ENCODE assay signal across 28 mouse cellular contexts in the genomic region with DNA sequence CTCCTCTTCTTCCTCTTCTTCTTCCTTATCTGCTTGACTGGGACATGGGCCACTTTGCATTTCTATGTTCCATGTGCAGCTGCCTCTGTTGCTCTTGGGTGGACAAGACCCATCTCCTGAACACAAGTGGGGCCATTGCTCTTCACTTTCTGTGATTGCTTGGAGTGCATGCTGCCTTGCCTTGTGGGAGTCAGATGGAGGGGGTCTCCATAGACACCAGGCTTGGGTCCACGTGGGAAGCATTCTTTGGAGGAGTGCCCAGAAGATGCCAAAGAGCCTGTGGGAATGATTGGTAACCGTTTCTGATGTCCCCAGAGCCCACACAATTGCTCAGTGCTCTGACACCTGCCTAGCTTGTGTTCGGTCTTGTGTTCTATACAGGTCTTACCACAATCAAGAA.
A peak's percentile ranks its signal among the peaks of the same experiment; 100 is the strongest.
DNase-seq lines count a peak whose midpoint lies in the region; ATAC-seq and TF ChIP-seq lines count a peak whose summit lies in the region.
"Had no signal": no experiment of that assay in that cellular context is flagged by ENCODE, and none has a peak within 500 bp of the region (broad histone marks: within the 10 kb centered on the region; RNA-seq: fewer than 3 reads in every experiment).

No protein-coding gene starts in this region.

- TF ChIP-seq CTCF in layer of hippocampus, adult 2 months (conservative IDR thresholded peaks at IDR 0.05) = no peak

- no peaks in the 10 kb centered on the region for H3K36me3 ChIP-seq in heart, embryonic 11.5 days (ENCODE audit: control insufficient read depth, insufficient read depth, low read length)
- H3K36me3 ChIP-seq: embryonic facial prominence, embryonic 12.5 days; heart, embryonic 12.5 days; intestine, embryonic 15.5 days; limb, embryonic 10.5 days; liver, embryonic 15.5 days; midbrain, embryonic 10.5 days; neural tube, embryonic 15.5 days had no signal

- H3K4me1 ChIP-seq in heart, embryonic 11.5 days (ENCODE audit: control insufficient read depth, insufficient read depth, low read length) = no peaks in the 10 kb centered on the region
- H3K4me1 ChIP-seq: intestine, embryonic 15.5 days; liver, embryonic 15.5 days had no signal

- H3K9me3 ChIP-seq in heart, embryonic 11.5 days (replicated peaks; ENCODE audit: control insufficient read depth, low read length) = peaks cover 3% of the 10 kb centered on the region; the same call in 1 of the 2 replicates
- H3K9me3 ChIP-seq: embryonic facial prominence, embryonic 12.5 days; intestine, embryonic 15.5 days; limb, embryonic 10.5 days; liver, embryonic 15.5 days; midbrain, embryonic 10.5 days; neural tube, embryonic 15.5 days had no signal

- no peak overlapping the region for H3K4me3 ChIP-seq in heart, embryonic 11.5 days (ENCODE audit: low read depth, low read length)
- no peak overlapping the region for H3K4me3 ChIP-seq in layer of hippocampus, adult 2 months
- H3K4me3 ChIP-seq: embryonic facial prominence, embryonic 12.5 days; heart, embryonic 12.5 days; intestine, embryonic 15.5 days; limb, embryonic 10.5 days; liver, embryonic 15.5 days; midbrain, embryonic 10.5 days; myocyte; neural tube, embryonic 15.5 days had no signal

- WGBS in heart, embryonic 11.5 days (ENCODE audit: insufficient replicate concordance) = 66% methylated on average over 3 of the region's 3 CpGs

- no peak overlapping the region for H3K9ac ChIP-seq in heart, embryonic 11.5 days (ENCODE audit: low read depth, low read length)
- H3K9ac ChIP-seq: embryonic facial prominence, embryonic 12.5 days; heart, embryonic 12.5 days; intestine, embryonic 15.5 days; liver, embryonic 15.5 days; neural tube, embryonic 15.5 days had no signal

- H3K4me2 ChIP-seq in heart, embryonic 11.5 days = no peak overlapping the region
- H3K4me2 ChIP-seq: embryonic facial prominence, embryonic 12.5 days; heart, embryonic 12.5 days; intestine, embryonic 15.5 days; liver, embryonic 15.5 days; neural tube, embryonic 15.5 days had no signal

- DNase-seq in heart, adult 11 months = peak; percentile 80
- DNase-seq in layer of hippocampus, adult 2 months (ENCODE audit: low spot score in 2 of 2) = peak; percentile 25 to 29
- DNase-seq in layer of hippocampus, postnatal 36 days = no peak
- DNase-seq in right cerebral cortex, postnatal 10 days (ENCODE audit: low spot score in 2 of 2) = peak; percentile 51 to 71
- DNase-seq in right cerebral cortex, adult 18-20 months = no peak
- no peak for DNase-seq in gastrocnemius, postnatal 4 days (ENCODE audit: low spot score in 2 of 2)
- DNase-seq: adrenal gland, postnatal 36 days; cerebellum, adult 11-12 months; cerebellum, postnatal 14 days; gastrocnemius, postnatal 36 days; heart, postnatal 10 days; kidney, adult 8-10 months; kidney, postnatal 10 days; liver; lung, postnatal 10 days; right cerebral cortex, postnatal 25 days; spleen, adult 18-20 months had no signal

- H3K27me3 ChIP-seq in heart, embryonic 11.5 days (ENCODE audit: control insufficient read depth, insufficient read depth, low read length) = peaks cover 60% of the 10 kb centered on the region
- H3K27me3 ChIP-seq: embryonic facial prominence, embryonic 12.5 days; intestine, embryonic 15.5 days; liver, embryonic 15.5 days; neural tube, embryonic 15.5 days had no signal

- no peak overlapping the region for H3K27ac ChIP-seq in heart, embryonic 11.5 days (ENCODE audit: low read depth, low read length)
- H3K27ac ChIP-seq in layer of hippocampus, adult 2 months = no peak overlapping the region
- H3K27ac ChIP-seq: embryonic facial prominence, embryonic 12.5 days; intestine, embryonic 15.5 days; limb, embryonic 10.5 days; liver, embryonic 15.5 days; midbrain, embryonic 10.5 days; neural tube, embryonic 15.5 days had no signal

- ATAC-seq in heart, embryonic 11.5 days (replicated peaks; ENCODE audit: insufficient number of reproducible peaks, low FRiP score, low TSS enrichment) = no peak
- ATAC-seq: midbrain, embryonic 16.5 days; Patski had no signal

Comparison
In these comparisons a context has a peak if more than half of its experiments do, and no peak if none do; other contexts are left out.
1. DNase-seq: peak in heart, adult 11 months (single experiment), layer of hippocampus, adult 2 months (2 of 2) and right cerebral cortex, postnatal 10 days (2 of 2); none in layer of hippocampus, postnatal 36 days (0 of 2), right cerebral cortex, adult 18-20 months (single experiment) and gastrocnemius, postnatal 4 days (0 of 2).